Mouse (Mus musculus): Measurements from ENCODE around the gene Gm14496.
"Not testable (repeated sequence)": the region's sequence is repeated elsewhere in the genome, so short reads cannot be mapped to it uniquely, and the experiment has no call there.

Gm14496 gene

GRCm38 (mm10) chr2:181990829-181991228 is at the start of gene Gm14496:
Gene Gm14496, plus strand, starts transcription at chr2:181991129.
- no peak for DNase-seq (ENCODE audit: low spot score in 2 of 2)

GRCm38 (mm10) chr2:181952747-181953680 is 37.9 kb upstream of the Gm14496 start:
- not testable (repeated sequence) for DNase-seq (ENCODE audit: low spot score in 2 of 2)

GRCm38 (mm10) chr2:181968395-181968794 is 22.5 kb upstream of the Gm14496 start:
- DNase-seq (ENCODE audit: low spot score in 2 of 2) = no peak

GRCm38 (mm10) chr2:181969187-181969586 is 21.7 kb upstream of the Gm14496 start:
- no peak for DNase-seq (ENCODE audit: low spot score in 2 of 2)

GRCm38 (mm10) chr2:181981969-181982368 is 9.0 kb upstream of the Gm14496 start:
- DNase-seq (ENCODE audit: low spot score in 2 of 2) = not testable (repeated sequence)

Measured in natural killer cell, adult 2 months (primary cell).